Mouse (Mus musculus) stomach, postnatal 0 days (tissue): ENCODE data around the gene Lrg1.

ENCODE experiments used
- CTCF ChIP-seq: IDR thresholded peaks from 2 replicates; pipeline ENCODE4 v1.5.1; 2016; ENCODE audit warnings: antibody characterized with exemption, low read depth, mild to moderate bottlenecking, moderate library complexity
- EP300 ChIP-seq: optimal IDR thresholded peaks from 2 replicates; pipeline ENCODE3; 2016; ENCODE audit warnings: antibody characterized with exemption

DNA sequence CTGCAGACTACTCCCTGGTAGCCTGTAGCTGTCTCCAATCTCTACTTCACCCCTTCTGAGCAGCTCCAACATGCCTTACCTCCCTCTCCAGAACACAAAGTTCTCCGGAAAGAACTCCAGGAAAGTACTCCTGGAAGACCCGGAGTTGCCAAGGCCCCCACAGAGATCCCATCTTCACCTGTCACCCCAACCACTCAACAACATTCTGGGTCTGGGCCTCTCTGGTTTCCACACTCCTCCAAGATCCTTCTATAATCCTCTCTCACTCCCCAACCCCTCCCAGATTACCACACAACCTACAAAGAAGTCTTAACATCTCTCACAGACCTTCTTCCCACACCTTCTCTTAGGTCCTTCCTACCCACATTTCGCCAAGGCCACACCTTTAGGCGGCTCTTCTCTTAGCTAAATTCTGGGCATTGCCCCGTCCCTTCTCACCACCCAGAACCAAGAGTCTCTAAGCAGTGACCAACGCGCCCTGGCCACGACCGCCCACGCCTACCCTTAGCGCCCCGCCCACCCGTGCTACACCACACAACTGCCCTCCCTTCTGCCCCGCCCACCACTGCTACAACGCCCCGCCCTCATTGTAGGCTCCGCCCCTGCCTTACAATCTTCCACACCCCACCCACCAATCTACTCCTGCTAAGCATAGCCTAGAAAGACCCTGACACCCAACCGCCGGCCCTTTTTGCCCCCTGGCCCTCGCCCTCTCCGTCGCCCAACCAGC is 47.5 kb downstream of the Lrg1 start:
- TF ChIP-seq CTCF: no peak
- no peak for TF ChIP-seq EP300
